Mouse (Mus musculus): ENCODE measurements at regions not wholly inside any gene's neighbourhood (a gene's known extent, or its start where the extent isn't known, plus 50 kb on each side); places are given as distances from the start of the nearest gene placed in this dataset.

DNA sequence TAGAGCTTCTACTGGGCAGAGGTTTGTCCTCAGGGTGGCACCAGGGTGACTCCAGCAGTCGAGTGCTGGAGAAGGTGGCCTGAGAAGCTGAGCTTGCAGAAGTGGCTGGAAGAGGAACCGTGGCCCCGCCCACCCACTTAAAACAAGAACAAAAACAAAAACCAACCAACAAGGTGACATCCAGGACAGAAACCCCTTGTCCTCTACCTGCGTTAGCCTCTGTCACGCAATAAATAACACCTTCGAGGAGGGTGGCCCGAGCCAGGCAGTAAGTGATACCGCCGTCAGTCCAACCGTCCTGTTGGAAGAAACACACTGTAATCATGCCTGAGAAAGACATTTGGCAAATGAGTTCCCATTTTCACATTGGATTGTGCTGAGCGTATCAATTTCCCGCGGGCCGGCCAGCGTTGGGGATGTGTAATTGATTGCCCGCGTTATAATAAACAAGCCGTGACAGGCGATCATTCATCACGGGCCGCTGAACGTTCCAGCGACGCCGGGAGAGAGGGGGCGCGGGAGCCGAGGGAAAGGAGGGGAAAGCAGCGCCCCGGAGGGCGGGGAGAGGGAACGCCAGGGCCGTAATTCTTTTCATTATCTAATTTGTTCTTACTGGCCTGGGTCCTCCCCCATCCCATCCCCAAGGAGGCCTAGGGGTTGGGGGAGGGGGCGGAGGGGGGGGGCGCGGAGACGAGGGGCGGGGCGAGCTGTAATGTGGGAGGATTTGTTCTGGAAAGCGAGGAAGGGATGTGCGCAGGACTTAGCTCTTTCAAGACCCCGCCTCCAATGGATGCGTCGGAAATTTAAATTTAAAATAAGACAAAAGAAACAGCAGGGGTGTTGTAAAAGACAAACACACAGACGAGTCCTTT lies 135.6 kb downstream of the 2410131K14Rik start:
- DNase-seq (ENCODE audit: low spot score): peak; percentile 42

DNA sequence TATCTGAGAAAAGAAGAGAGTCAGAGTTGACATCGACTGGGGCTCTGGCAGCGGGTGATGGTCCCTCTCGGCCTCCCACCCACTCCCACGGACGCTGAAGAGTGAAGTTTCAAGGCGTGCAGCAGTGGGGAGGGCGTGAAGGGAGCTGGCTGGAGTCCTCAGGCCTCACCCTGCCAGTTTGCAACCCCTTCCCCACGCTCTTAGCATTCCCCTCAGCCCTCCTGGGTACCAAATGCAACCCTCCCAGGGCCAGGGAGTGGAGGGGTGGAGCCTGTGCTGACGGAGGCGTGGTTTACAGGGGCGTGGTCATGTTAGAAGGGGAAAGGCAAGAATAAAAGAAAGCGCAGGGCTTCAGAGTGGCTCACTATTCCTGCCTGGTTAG lies 136.3 kb downstream of the 2410131K14Rik start:
- DNase-seq (ENCODE audit: low spot score): peak; percentile 70

DNA sequence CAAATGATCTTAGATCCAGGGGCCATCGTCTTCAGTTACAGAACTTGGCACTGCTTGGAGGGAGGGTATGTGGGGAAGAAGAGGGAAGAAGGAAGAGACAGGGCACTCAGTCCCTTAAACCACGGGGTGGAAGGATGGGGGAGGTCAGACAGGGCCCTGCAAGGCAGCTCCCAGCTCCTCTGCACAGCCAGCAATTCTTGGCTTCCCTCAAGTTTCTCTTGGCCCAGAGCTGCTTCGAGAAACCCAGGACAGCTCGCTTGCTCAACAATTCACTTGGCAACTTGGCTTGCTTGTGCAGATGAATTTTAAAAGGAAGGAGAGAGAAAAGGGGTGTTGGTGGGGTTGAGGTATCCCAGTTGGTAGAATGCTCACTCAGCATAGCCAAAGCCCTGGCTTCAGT lies 141.1 kb downstream of the 2410131K14Rik start:
- DNase-seq (ENCODE audit: low spot score): peak; percentile 30

DNA sequence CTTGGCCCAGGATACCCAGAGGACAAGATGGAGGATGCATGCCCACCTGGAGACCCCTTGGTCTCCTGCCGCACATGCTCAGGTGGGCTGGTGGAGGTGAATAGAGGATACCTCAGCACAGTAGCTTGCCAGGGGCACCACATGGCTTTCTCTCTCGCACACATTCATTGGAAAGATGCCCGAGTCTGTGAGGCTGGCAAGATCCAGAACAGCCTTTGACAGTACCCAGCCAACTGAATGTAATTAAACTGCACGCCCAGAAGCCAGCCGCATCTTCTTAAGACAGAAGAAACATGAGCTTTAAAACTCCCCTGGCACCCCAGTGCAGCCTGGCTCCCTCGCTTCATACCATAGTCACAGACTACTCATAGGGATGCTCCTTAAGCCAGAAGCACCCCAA lies 143.4 kb downstream of the 2410131K14Rik start:
- no peak for DNase-seq (ENCODE audit: low spot score)

DNA sequence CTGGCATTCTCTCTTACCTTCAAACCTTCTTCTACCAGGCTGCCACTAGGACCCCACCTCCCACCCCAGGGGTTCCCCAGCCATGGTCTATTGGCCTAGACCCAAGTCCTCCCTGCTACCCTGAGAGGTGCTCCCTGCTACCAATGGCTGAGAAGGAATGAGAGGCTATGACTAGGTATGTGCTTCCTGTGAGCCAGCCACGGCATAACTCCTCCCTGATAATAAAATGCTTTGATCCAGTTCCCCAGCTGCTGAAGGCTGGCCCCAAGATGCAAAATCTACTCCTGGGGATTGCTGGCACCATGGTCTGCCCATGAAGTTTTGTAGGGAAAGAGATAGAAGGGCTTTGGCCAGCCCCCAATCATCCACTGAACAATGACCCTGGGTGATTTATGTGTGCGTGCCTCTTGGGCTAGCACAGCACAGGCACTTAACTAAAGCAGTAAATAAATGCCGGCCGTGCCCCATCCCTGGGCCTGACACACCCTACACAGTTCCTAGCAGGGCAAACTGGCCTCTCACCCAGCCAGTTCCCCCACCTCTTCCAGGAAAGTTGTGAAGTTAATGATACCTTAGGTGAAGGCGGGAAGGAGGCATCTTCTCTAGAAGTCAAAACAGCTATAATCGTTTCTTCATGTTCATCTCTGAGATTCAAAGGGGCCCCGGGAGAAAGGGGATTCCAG lies 145.8 kb downstream of the 2410131K14Rik start:
- DNase-seq (ENCODE audit: low spot score): no peak

DNA sequence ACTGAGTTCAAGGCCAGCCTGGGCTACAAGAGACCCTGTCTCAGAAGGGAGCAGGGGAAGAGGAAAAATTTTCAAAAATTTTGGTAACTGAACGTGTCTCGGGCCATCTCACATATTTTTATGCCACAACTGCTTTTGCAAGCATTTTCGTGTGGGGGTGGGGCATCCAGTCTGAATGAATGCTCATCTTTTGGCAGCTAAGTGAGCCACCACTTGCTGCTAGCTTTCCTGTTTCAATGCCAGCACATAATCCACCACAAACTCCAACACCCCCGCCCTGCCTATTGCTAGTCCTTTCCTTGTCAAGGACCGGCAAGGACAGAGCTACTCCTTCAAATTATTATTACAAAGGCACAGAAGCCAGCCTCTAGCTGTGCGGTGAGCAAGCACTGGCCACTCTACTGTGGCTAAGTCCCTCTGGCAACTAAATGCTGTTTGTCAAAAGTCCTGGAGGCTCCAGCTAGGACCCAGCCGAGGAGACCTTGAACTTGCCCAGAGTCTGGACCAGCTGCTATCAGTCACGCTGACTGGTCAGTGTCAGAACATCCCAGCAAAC lies 148.0 kb downstream of the 2410131K14Rik start:
- DNase-seq (ENCODE audit: low spot score): no peak

DNA sequence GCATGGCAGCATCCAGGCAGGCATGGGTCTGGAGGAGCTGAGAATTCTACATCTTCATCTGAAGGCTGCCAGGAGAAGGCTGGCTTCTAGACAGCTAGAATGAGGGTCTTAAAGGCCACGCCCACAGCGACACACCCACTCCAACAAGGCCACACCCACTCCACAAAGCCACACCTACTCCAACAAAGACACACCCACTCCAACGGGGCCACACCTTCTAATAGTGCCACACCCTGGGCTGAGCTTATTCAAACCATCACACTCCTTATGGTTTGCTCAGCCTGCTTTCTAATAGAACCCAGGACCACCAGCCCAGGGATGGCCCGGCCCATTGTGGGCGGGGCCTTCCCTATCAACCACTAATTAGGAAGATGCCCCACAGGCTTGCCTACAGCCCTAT lies 149.0 kb downstream of the 2410131K14Rik start:
- no peak for DNase-seq (ENCODE audit: low spot score)

DNA sequence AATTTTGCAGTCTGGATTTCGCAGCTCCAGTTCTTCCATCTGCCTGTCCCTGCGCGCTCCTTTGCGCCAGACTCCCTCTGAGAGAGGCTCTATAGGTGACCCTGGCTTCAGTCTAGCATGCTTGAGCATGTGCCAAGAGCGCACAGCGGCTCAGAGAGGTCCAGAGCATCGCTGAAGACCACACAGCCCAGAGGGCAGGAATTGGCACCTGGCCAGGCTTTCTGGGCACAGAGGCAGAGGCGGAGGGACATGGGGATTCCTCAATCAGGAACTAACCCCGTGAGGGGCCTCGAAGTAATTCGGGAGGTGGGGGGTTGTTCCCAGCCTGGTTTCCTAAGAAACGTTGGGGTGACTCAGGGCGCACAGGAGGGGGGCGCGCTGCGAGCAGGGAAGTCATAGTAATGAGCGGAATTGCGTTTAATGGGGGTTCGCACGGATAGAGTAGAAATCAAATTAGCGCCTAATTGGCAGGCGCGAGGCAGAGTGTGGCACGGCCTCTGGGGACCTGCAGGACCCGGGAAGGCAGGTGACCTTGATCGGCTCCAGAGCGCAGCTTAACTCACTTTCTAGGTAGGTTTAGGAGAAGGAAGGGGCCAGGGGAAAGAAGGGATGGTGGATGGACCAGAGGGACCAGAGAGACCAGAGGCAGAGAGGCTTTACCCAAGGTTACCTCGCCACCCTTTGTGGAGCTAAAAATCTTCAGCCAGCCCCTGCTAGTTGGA lies 151.1 kb downstream of the 2410131K14Rik start:
- no peak for DNase-seq (ENCODE audit: low spot score)

DNA sequence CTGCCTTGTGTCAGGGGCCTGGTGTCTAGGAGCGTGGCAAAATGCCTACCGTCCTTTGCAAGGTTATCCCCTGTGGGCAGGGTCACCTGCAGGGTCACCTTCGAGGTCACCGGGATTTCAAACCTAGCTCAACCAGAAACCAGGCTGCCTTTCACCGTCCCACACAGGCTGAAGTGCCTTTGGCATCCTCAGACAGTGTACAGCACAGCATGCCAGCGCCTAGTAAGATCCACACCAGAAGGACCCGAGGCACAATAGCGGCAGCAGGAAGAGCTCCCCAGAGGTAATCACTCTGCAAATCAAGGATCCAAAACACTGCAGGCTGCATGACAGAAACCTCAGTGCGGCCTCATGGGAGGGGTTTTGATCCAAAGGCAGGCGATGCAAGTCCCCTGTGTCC lies 155.9 kb downstream of the 2410131K14Rik start:
- DNase-seq (ENCODE audit: low spot score): no peak

DNA sequence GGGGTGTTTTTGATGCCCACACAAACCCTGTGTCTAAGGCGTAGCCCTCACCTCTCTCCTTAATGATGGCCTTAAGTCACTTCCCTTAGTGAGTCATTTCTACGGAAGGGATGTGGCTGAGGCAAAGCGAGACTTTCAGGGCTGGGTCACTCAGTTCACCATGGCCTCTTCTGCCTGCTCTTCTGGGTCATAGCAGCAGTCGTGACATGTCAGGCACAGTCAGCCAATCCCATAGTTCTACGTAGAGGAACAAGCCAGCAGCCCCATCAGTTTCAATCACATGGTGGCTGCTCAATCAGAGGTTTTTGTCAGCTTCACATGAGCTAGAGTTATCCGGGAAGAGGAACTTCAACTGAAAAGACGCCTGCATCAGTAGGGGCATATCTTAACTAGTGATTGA lies 156.1 kb upstream of the Med13l start:
- DNase-seq (ENCODE audit: low spot score): no peak

DNA sequence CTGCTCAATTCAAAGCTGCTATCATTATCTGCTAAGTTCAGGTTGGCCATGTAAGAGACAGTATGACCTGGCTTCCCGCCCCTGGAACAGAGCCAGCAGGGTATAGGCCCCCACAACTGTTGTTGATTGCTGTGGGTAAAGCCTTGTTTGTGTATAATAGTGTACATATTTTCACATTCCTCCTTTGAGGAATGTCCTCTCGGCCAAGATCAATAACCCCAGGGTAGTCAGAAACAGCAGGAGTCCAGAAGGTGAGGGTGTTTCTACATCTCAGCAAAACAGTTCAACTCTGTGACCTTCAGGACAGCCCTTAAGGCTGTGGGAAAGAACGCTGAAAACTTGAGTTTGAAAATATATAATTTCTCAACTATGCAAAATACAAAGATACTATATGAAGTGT lies 155.1 kb upstream of the Med13l start:
- no peak for DNase-seq (ENCODE audit: low spot score)

DNA sequence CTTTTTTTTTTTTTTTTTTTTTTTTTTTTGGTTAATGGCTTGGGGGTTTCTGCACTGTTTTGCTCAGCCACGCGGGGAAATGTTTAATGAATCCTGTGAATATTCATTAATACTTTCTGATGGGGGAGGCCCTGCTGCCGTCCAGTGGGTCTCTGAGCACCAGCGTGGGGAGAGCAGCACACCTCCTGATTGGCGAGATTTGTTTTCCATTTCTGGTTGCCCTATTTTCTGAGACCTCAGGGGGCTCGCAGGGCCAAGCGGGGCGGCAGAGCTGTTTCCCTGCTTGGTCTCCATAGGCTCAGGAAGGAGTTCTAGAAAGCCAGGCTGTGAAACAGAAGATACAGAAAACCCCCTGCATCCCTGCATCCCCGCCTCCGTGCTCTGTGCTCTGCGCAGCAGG lies 153.0 kb upstream of the Med13l start:
- no peak for DNase-seq (ENCODE audit: low spot score)

DNA sequence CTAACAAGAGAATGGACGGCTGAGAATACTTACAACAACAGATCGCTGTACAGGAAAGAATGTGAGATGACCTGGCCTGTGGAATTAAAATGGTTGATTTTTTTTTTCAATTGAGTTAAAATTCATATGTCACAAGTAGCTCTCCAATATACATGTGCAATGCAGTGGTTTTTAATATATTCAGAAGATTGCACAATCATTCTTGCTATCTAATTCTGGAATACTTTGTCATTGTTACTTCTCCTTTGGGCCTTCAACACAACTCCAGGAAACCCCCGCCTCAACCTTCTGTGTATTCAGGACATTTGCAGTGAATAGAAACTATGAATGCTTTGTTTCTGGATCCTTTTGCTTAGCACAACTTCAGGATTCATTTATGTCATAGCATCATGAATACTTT lies 152.5 kb upstream of the Med13l start:
- no peak for DNase-seq (ENCODE audit: low spot score)

DNA sequence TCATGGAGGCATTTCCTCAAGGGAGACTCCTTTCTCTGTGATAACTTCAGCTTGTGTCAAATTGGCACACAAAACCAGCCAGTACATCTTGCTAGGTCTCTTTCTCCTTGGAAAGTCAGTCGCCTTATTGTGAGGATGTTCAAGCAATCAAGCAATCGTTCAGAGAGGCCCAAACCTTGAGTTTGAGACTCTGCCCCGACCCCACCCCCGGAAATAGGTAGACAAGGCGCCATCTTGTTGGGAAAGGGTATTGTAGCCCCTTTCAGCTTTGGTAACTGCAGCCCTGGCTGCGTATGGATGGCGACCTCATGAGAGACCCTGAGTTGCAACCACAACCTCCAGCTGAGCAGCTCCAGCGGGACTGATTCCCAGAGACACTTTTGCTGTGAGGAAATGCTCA lies 151.7 kb upstream of the Med13l start:
- no peak for DNase-seq (ENCODE audit: low spot score)

DNA sequence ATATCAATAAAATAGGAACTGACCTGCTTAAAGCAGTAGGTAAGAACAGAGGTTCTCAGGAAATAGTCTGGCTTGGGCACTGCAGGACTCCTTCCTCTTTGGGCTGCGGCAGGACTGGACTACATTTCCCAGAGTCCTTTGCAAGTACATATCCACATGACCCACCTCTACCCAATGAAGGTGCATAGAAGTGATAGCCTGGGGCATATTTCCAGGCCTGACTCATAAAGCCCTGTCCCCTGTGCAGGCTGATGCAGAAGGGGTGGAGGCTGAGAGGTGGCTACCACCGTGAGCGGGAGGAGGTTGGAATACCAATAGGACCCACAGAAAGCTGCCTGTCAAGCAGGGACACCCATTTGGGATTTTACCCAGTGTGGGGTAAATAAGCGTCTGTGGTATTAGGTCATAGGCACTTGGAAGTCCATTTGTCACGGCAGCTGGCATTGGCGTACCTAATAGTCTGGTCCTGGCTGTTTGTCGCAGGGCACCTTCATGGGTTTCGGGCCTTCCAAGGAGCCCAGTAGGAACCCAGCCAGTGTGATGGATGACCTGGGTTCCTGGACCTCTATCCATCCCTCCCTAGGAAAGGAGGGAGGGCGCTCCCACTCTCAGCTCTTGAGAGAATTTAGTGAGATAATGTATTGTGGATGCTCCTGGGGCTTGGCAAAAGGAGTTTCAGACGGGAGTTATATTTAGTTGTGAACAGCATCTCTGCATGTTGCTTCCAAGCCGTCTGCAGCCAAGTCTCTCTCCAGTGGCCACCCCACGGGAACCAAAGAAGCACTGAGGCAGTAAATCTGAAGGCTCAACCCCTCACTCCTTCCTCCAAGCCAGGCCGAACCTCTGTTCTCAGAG lies 146.8 kb upstream of the Med13l start:
- DNase-seq (ENCODE audit: low spot score): peak; percentile 48

DNA sequence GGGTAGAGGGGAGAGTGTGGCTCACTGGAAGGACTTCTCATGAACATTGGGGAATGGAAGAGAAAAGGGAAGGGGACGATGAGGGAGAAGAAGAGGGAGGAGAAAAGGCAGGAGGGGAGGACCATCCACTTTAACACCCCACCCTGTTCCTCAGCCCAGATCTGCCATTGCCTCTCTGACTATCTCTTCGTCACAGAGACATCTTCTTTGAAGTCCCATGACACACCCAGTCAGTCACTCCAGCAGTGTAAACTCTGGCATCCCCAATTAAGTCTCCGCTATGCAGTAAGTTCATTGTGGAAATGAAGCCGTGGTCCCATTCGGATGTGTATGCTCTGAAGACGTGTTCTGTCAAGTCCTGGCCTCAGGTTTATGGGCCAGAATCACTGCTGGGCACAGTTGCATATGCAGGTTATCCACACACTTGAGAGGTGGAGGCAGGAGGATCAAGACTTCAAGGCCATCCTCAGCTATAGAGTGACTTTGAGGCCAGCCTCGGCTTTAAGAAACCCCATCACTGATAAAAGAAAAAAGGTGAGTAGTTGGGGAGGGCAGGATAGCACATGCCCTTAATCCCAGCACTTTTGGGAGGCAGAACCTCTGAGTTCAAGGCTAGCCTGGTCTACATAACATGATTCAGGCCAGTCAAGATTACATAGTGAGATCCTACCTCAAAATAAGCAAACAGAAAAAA lies 141.0 kb upstream of the Med13l start:
- no peak for DNase-seq (ENCODE audit: low spot score)

DNA sequence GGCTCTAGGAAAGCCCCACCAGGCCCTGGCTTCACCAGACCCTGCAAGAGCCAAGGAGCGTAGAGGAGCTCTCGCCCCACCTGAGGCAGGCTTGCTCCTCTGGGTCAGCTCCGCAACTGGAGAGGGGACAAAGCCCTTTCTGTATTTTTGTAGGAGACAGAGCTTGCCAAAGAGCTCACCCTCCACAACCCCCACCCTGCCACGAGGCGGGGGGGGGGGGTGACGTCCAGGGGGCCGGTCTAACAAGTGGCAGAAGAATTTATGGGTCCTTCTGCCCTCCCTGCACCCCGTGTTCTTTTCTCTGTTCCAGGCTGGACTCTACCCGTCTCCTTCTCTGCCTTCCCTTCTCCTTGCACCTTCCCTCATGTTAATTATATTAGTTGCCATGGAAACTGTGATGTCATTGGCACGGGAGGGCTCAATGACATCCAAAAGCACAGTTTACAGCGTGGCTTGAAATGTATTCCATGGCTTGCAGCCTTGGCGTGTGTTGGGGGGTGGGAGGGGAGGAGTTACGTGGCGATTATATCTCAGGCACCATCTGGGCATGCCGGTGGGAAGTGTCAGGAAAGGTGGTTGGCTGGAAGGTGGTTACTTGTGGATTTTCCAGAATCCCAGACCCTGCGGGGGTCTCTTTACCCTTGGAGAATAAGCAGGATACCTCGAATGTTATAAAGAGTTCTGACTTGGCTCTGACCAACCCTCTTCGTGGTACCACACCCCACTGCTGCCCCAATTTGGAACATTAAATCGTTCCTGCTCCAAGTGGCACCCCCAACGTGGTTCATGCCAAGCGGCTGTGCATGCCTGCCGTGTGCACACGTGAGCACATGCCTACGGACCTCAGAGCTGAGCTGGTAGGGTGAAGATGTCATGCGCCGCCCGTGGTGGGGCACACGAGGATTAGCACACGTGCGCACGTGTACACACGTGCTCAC lies 138.3 kb upstream of the Med13l start:
- DNase-seq (ENCODE audit: low spot score): no peak

DNA sequence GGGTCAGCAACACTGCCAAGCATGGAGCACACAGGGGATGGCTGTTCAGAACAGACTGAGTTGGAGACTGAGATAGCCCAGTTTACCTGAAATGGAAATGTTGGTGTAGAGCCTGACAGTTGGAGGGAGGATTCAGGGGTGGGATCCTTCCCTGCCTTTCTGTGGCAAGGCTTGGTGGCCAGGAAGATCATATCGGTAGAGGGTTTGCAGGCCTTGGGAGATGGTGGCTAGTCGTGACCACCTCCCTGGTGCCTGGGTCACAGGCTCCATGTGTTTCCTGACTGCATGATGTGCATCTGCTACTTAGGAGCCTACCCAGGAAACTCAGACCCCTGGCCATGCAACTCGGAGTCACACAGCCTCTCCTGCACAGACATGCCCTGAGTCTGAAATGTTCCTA lies 136.3 kb upstream of the Med13l start:
- no peak for DNase-seq (ENCODE audit: low spot score)

DNA sequence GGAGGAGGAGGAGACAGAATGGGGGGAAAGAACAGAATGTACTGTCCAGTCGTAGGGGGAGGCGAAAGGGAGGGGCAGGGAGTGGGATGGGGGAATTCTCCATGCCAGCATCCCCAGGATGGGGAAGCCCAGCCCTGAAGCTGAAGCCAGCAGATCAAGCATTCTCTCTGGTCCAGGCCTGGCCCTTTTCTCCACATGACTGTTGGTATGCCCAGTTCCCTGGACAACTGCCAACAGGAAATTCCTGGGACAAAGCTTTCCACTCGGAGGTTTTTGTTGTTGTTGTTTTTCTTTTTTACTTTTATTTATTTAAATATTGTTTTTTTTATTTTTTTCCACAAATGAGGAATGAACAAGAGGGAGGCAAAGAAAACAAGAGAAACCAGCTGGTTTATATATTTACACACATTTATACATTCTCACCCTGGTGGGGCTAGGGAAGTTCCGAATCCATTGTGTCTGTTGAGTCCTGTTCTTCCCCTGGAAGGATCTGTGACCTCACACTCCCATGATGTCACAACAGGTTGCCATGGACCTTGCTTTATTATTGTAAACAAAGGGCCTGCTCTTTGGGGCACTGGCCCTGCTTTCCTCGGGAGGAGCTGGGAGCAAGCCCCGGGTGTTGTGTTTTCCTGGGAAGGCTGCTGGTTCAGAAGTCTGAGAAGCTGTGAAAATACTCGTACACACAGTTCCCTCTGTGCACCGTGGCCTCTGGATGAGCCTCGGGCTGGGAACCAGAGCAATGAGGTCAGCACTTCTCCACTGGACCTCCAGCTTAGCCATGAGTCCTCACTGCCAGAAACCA lies 135.5 kb upstream of the Med13l start:
- DNase-seq (ENCODE audit: low spot score): peak; percentile 34
